Mouse (Mus musculus) c-Kit-positive CD71-positive TER-119-positive erythroid progenitor cells, embryonic 14.5 days (primary cell): ENCODE results near the gene Entpd5.
A peak's percentile ranks its signal among the peaks of the same experiment; 100 is the strongest.

Source experiments
- DNase-seq: peaks from one replicate; pipeline ENCODE4 v3.0.0-alpha.2; 2013; ENCODE audit warnings: low spot score

Gene Entpd5

DNA sequence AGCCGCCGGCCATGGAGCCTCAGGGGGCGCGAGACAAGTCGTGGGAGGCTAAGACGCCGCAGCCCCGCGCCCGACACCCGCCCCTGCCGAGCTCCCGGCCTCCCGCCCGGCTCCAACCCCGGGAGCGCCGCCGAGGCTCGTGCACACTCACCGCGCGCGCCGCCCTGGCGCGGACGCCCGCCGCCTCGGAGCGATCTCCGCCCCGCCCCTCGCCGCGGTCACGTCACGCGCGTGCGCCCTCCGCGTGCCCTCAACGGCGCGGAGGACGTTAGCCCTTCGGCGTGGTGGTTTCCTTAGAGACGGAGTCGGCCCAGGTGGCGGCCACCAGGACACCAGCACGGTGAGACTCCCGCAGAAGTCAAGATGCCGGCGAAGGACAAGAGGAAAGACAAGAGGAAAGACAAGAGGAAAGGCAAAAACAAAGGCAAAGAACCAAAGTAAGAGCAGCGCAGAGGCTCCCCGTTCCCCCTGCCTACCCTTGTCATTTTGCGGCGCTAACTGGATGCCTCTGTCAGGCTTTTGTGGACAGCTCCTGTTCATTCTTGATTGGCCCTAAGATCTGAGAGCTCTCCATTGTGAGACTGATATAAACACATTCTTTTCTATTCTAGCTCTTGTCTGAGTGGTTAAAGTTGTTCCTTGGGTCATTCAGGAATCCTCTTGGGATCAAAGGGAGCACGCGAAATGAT lies at the start of gene Entpd5, which contains the start of gene Bbof1:
Entpd5 (minus strand) TSS at position 211 of the 689 bp plus-strand sequence.
Bbof1 (plus strand) TSS at position 253 of the 689 bp plus-strand sequence.
- peak; percentile 75 for DNase-seq

GRCm38 (mm10) chr12:84456911-84457310 lies 48.1 kb upstream of the Entpd5 start:
- DNase-seq: no peak

GRCm38 (mm10) chr12:84451801-84452200 lies 43.0 kb upstream of the Entpd5 start:
- no peak for DNase-seq

GRCm38 (mm10) chr12:84450718-84451646 lies 42.2 kb upstream of the Entpd5 start, which contains the start of the genes Aldh6a1 and Lin52:
Aldh6a1 (minus strand) TSS chr12:84451004.
Lin52 (plus strand) TSS chr12:84451422.
- peak; percentile 100 for DNase-seq

DNA sequence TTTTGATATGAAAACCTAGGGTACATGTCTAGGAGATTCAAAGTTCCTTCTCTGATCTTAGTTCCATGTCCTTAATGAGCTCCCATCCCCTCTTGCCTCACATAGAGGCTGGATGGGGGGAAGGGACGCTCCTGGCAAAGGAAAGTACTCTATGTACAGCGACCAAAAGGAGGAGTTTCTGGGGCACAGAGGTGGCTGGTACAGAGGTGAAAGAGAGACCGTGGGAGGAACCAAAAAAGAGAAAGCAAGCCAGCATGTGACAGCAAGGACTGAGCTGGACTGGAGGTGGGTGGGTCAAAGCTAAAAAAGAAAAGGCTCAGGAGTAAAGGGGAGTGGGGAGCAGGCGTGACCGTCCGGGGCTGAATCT lies 41.5 kb upstream of the Entpd5 start:
- DNase-seq: peak; percentile 34

DNA sequence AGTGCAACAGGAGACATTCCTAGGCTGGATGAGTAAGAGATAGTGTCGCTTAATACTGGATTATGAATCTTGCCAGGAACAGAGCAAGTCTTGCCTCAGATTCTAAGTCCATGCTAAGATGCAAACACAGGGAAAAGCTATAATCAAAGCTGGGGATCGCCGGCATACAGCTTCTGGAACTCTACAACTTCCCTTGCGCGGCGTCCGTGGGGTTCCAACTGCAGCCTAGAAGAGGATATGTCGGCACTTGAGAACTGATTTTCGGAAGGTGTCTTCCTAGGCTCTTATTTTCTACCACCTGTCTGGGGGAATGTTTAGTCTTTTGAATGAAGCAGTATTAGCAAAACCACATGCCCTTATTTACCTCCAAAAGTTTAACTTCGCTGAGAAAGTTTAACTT lies 41.1 kb upstream of the Entpd5 start:
- no peak for DNase-seq

- DNase-seq: no peak
Observed at GRCm38 (mm10) chr12:84448181-84448580, 39.4 kb upstream of the Entpd5 start.

GRCm38 (mm10) chr12:84447386-84447785 lies 38.6 kb upstream of the Entpd5 start:
- no peak for DNase-seq

- no peak for DNase-seq
Observed at GRCm38 (mm10) chr12:84442526-84442925, 33.7 kb upstream of the Entpd5 start.

GRCm38 (mm10) chr12:84438697-84439096 lies 29.9 kb upstream of the Entpd5 start:
- DNase-seq: no peak

DNA sequence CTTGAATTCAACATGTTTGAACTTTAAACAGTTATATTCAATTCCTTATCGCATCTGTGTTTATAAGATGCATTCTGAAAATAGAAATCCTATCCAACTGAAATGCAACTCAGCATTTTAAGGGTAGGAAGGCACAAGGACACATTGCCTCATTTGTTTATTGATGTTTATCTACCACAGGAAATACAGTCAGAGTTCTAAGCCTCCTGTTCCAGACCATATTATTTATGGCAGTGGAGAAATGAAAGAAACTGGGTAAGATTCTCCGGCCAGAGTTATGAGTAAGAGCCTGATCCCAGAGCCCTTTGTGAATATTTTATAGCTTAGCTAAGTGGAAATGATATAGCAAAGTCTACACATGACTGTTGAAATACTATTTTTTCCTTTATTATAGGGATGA lies 21.0 kb upstream of the Entpd5 start:
- no peak for DNase-seq

DNA sequence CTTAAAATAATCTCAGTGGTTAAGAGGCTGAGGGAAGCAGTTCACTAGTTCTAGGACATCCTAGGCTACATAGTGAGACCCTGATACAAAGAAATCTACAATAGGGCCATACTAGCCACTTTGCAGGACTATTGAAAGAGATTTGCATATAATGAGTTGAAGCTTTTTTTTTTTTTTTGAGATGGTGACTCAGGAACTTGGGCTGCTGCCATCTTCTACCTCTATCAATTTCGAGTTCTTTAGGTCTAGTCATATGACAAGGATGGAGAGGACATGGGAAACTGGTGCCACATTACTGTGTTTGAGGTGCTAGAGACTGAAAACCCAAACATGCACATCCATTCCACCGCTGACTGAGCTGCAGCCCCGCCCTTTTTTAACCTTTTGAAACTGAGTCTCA lies 15.2 kb upstream of the Entpd5 start:
- no peak for DNase-seq

GRCm38 (mm10) chr12:84417605-84417922 lies 8.7 kb upstream of the Entpd5 start:
- DNase-seq: no peak

GRCm38 (mm10) chr12:84416834-84417604 lies 8.2 kb upstream of the Entpd5 start, which contains the start of gene Rnf113a2:
Rnf113a2 (plus strand) TSS chr12:84417196.
- peak; percentile 87 for DNase-seq

- peak; percentile 47 for DNase-seq
Observed at GRCm38 (mm10) chr12:84407874-84408818, 683 bp downstream of the Entpd5 start.

- no peak for DNase-seq
Observed at GRCm38 (mm10) chr12:84407259-84407658, 1.6 kb downstream of the Entpd5 start.

- no peak for DNase-seq
Observed at GRCm38 (mm10) chr12:84404541-84404940, 4.3 kb downstream of the Entpd5 start.

DNA sequence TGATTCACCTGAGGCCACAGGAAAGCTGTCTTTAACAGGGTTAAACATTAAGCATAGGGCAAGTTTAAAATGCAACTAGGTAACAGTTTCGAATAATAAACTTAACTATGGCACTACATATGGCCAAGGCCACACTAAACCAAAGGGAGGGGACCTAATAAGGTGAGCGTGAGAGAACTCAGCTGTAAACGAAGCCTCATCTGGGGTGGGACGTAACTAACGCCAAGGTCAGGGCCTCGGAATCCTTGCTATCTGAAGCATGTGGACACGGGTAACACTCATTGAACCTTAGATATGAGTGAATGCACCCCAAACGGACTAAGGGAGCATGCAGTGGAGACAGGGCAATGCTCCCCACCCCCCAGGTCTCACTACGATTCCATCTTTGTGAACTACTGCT lies 5.9 kb downstream of the Entpd5 start:
- DNase-seq: no peak

DNA sequence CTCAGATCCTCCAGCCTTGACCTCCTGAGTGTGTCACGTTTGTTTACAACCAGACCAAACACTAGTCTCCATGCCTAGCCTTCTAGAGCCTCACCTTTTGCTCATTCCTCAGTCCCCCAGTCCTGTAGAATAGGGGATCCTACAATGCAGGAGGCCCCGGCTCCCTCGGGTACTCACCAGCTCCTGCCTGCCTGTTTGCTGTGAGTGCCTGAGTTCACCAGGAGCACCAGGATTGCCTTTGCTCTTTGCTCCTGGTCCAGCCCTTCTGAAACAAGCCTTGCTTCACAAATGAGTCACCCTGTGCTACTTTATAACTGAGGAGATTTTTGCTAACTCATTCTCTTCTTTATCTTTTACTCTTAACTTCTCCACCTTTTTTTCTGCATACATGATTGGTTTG lies 8.2 kb downstream of the Entpd5 start:
- DNase-seq: no peak

GRCm38 (mm10) chr12:84400068-84400467 lies 8.8 kb downstream of the Entpd5 start:
- DNase-seq: no peak

GRCm38 (mm10) chr12:84399663-84400062 lies 9.2 kb downstream of the Entpd5 start:
- DNase-seq: no peak
